Mouse (Mus musculus) liver, adult 2 months (tissue): ENCODE measurements around the gene Aven.

Source experiments
- CTCF ChIP-seq: fragments of 200-500 bp; IDR thresholded peaks from 2 replicates; pipeline ENCODE4 v1.5.1; 2011; ENCODE audit warnings: low read depth, low read length, control low read depth
- POLR2A ChIP-seq: fragments of 200-500 bp; IDR thresholded peaks from 2 replicates; pipeline ENCODE4 v1.6.1; 2011; ENCODE audit warnings: low read length, control low read depth; ENCODE audit not compliant: insufficient read depth; ENCODE audit errors: extremely low read depth

DNA sequence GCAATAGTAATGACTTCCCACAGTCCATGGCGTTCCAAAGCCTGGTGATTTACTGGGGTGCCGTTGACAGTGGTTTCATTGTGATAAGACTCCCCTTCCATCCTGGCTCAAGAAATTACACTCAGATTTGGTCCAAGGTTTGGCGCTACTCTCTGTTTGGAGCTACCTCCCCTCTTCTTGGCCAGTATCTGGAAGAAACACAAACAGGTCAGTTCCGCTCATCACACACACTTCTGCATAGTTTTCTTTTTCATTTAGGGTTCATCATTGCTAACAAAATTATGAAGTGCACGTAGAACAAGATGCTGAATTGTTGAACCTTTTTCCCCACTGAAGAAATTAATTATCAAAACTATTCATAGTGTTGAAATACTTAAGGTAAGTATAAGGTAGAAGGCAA is 12.1 kb upstream of the Aven start, which contains the start of gene Chrm5:
- no peak for TF ChIP-seq CTCF
- no peak for TF ChIP-seq POLR2A
